Mouse (Mus musculus) kidney, adult 2 months (tissue): ENCODE measurements at regions not wholly inside any gene's neighbourhood (a gene's known extent, or its start where the extent isn't known, plus 50 kb on each side); places are given as distances from the start of the nearest gene placed in this dataset.
"Not testable (repeated sequence)": the region's sequence is repeated elsewhere in the genome, so short reads cannot be mapped to it uniquely, and the experiment has no call there.

Experiments used
- DNase-seq: peaks from one replicate; pipeline ENCODE4 v3.0.0; 2021
- H3K27ac ChIP-seq: fragments of 200-500 bp; 2 replicates; pipeline ENCODE4 v1.5.1; 2012; ENCODE audit warnings: low read depth, low read length, control low read depth, inconsistent platforms; ENCODE audit not compliant: insufficient read depth
- H3K27me3 ChIP-seq: fragments of 200-500 bp; replicated peaks from 2 replicates; pipeline ENCODE4 v1.6.1; 2012; ENCODE audit warnings: mild to moderate bottlenecking, moderate library complexity, low read length, inconsistent platforms; ENCODE audit not compliant: control insufficient read depth, insufficient read depth
- H3K36me3 ChIP-seq: fragments of 200-500 bp; 2 replicates; pipeline ENCODE4 v1.6.1; 2012; ENCODE audit warnings: mild to moderate bottlenecking, moderate library complexity, low read length, inconsistent platforms; ENCODE audit not compliant: control insufficient read depth, insufficient read depth
- H3K4me1 ChIP-seq: fragments of 200-500 bp; 2 replicates; pipeline ENCODE4 v1.6.1; 2011; ENCODE audit warnings: low read length; ENCODE audit not compliant: control insufficient read depth, insufficient read depth
- H3K4me3 ChIP-seq: fragments of 200-500 bp; 2 replicates; pipeline ENCODE4 v1.5.1; 2011; ENCODE audit warnings: mild to moderate bottlenecking, low read depth, low read length, control low read depth; ENCODE audit not compliant: insufficient read depth
- CTCF ChIP-seq: fragments of 200-500 bp; conservative IDR thresholded peaks from 2 replicates; pipeline ENCODE4 v1.5.1; 2011; ENCODE audit warnings: low read depth, mild to moderate bottlenecking, control low read depth, low read length, moderate library complexity, mixed read lengths; ENCODE audit not compliant: insufficient read depth, insufficient read length
- POLR2A ChIP-seq: fragments of 200-500 bp; IDR thresholded peaks from one replicate; pipeline ENCODE4 v1.6.1; 2011; ENCODE audit warnings: low read depth, low read length, control low read depth
- WGBS: fragments of 180-500 bp; shearing (Covaris S2); methylation state at CpG from one replicate; pipeline ENCODE4 v1.1.7; 2018; 5-methylcytosine and 5-hydroxymethylcytosine counted together

GRCm38 (mm10) chr3:8161997-8162756, 1447.7 kb downstream of the Zfp704 start:
- peak; percentile 29 for DNase-seq
- H3K4me3 ChIP-seq: no peak overlapping the region
- TF ChIP-seq CTCF (no peak), POLR2A (no peak)
- H3K27me3 ChIP-seq: no peaks in the 10 kb centered on the region; the same call in 1 of the 2 replicates
- peaks cover 9% of the 10 kb centered on the region; the same call in 1 of the 2 replicates for H3K4me1 ChIP-seq
- no peaks in the 10 kb centered on the region for H3K36me3 ChIP-seq
- 84% methylated on average over 4 of the region's 4 CpGs for WGBS
- 0 out of 2 replicates have a peak overlapping the region, but pooled peaks have one; percentile 56 for H3K27ac ChIP-seq

- DNase-seq: peak; percentile 16
- Histone ChIP-seq H3K27ac (no peak overlapping the region), H3K27me3 (no peaks in the 10 kb centered on the region), H3K36me3 (no peaks in the 10 kb centered on the region), H3K4me3 (no peak overlapping the region), H3K4me1 (no peaks in the 10 kb centered on the region)
- 53% methylated on average over 2 of the region's 2 CpGs for WGBS
- TF ChIP-seq POLR2A: no peak
- TF ChIP-seq CTCF: no peak
These were observed 1466.9 kb downstream of the Zfp704 start for GRCm38 (mm10) chr3:8143016-8143415.

DNA sequence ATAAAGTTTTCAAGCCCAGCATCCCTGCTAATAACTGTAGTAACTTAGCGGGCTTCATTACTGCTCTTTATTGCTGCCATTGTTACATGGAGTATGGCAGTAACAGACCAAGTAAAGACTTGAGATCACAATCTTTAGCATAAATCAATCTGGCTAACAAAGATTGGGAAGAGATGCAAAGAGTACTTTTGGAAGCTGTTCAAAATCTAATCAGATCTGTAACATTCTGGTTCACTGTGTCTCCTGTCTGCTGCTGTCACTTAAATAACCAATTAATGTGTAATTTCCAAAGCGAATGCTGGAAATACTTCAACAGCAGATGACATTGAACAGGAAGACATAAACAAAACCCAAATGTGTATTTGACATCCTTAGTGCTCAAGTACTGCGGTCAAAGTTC, 1467.7 kb downstream of the Zfp704 start:
- DNase-seq: no peak

DNA sequence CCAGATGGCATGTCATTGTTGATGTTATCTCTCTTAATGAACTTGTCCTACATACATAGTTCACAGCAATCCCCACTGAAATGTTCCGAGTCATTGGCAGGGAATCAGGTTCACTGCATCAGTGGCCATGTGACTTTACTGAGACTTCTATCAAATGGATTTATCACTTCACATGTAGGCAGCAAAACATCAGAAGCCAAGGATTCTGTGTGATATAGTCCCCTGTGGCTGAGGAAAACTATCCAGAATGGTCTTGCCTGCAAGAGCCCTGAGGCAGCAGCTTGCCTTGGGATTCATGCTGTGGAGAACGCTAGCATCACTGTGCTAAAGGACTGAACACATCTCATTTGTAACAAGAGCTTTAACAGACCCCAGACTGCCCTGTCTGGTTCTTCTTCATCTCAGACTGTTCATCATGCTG, 1468.2 kb downstream of the Zfp704 start:
- Histone ChIP-seq H3K36me3 (no peaks in the 10 kb centered on the region), H3K4me1 (no peaks in the 10 kb centered on the region), H3K27me3 (no peaks in the 10 kb centered on the region), H3K27ac (no peak overlapping the region), H3K4me3 (no peak overlapping the region)
- WGBS: 37% methylated on average over 2 of the region's 2 CpGs
- DNase-seq: no peak
- TF ChIP-seq CTCF (no peak), POLR2A (no peak)

More for the DNA sequence above, 1467.7 kb downstream of the Zfp704 start:
- Histone ChIP-seq H3K27me3 (no peaks in the 10 kb centered on the region), H3K27ac (no peak overlapping the region), H3K4me1 (no peaks in the 10 kb centered on the region), H3K4me3 (no peak overlapping the region), H3K36me3 (no peaks in the 10 kb centered on the region)
- no peak for TF ChIP-seq POLR2A
- TF ChIP-seq CTCF: no peak
- WGBS: 63% methylated on average over 3 of the region's 3 CpGs

GRCm38 (mm10) chr3:8123641-8124040, 1486.2 kb downstream of the Zfp704 start:
- not testable (repeated sequence) for H3K27ac ChIP-seq, H3K4me3 ChIP-seq, H3K36me3 ChIP-seq, H3K4me1 ChIP-seq, H3K27me3 ChIP-seq, DNase-seq
- 77% methylated on average over 1 of the region's 1 CpGs for WGBS

- H3K36me3 ChIP-seq: no peaks in the 10 kb centered on the region
- no peak overlapping the region for H3K27ac ChIP-seq
- no peaks in the 10 kb centered on the region for H3K27me3 ChIP-seq
- no peak for TF ChIP-seq CTCF
- no peak for TF ChIP-seq POLR2A
- H3K4me1 ChIP-seq: no peaks in the 10 kb centered on the region
- 71% methylated on average over 3 of the region's 3 CpGs for WGBS
- no peak overlapping the region for H3K4me3 ChIP-seq
- DNase-seq: no peak
These were observed 1486.7 kb downstream of the Zfp704 start for GRCm38 (mm10) chr3:8123141-8123540.

GRCm38 (mm10) chr3:8098291-8098690, 1478.0 kb upstream of the 1700008P02Rik start:
- no peaks in the 10 kb centered on the region for H3K36me3 ChIP-seq
- WGBS: 65% methylated on average over 1 of the region's 1 CpGs
- DNase-seq: no peak
- H3K27ac ChIP-seq: no peak overlapping the region
- no peaks in the 10 kb centered on the region for H3K4me1 ChIP-seq
- H3K27me3 ChIP-seq: no peaks in the 10 kb centered on the region
- no peak overlapping the region for H3K4me3 ChIP-seq
- TF ChIP-seq CTCF: no peak
- no peak for TF ChIP-seq POLR2A
